Mouse (Mus musculus): ENCODE measurements around the gene Homer2.

DNA sequence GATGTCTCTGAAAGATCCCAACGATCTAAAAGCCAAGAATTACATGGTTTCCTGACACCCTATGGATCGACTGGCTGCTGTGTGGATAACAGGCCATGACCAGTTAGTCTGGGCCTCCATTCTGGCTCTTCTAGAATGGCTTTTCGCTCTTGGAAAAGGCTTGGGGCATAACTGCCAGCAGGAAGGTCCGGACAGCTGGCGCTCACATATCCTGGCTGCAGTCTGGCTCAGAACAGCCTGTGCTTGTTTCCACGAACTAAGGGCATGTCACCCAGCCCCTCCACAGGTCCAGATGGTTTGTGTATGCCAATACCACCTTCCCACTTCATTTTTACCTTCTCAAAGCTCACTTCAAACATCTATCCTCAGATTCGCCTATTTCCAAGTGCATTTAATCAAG is 22.0 kb downstream of the Homer2 start:
- no peak for TF ChIP-seq CTCF (IDR thresholded peaks at IDR 0.05; ENCODE audit: control insufficient read depth, insufficient read depth, insufficient read length)
- TF ChIP-seq MAX (IDR thresholded peaks at IDR 0.05): no peak
- no peak for TF ChIP-seq CEBPB (IDR thresholded peaks at IDR 0.05; ENCODE audit: low read depth)
- no peak for TF ChIP-seq MYOD1 (IDR thresholded peaks at IDR 0.05; ENCODE audit: control insufficient read depth, insufficient read length, low read depth)
- no peak for TF ChIP-seq MYOG (IDR thresholded peaks at IDR 0.05; ENCODE audit: control insufficient read depth, extremely low read depth, insufficient read length)
- no peak for TF ChIP-seq USF1 (IDR thresholded peaks at IDR 0.05; ENCODE audit: low read depth)
- TF ChIP-seq FOSL1 (IDR thresholded peaks at IDR 0.05; ENCODE audit: insufficient read depth, low read length, poor library complexity, severe bottlenecking): no peak
